Mouse (Mus musculus) neural tube, embryonic 13.5 days (tissue): Measurements from ENCODE around the gene Gm20815. TPM values are rescaled to one million over a fixed set of nuclear protein-coding genes. Genes with fewer than 3 reads are reported as not detected.
"Not testable (repeated sequence)": the region's sequence is repeated elsewhere in the genome, so short reads cannot be mapped to it uniquely, and the experiment has no call there.

Experiments
- ATAC-seq: fragments of 200-750 bp; cut with Nextera tagmentation; 2 replicates; pipeline ENCODE4 v1.8.0; 2017; ENCODE audit warnings: low read depth, mild to moderate bottlenecking, moderate TSS enrichment, moderate library complexity
- H3K27ac ChIP-seq: fragments of 300-500 bp; sonication (generic); replicated peaks from 2 replicates; pipeline ENCODE4 v1.5.1; 2015; ENCODE audit warnings: moderate library complexity, mild to moderate bottlenecking, inconsistent platforms
- H3K27me3 ChIP-seq: fragments of 300-500 bp; sonication (generic); 2 replicates; pipeline ENCODE4 v1.6.1; 2015; ENCODE audit warnings: mild to moderate bottlenecking, inconsistent platforms
- H3K36me3 ChIP-seq: fragments of 300-500 bp; sonication (generic); 2 replicates; pipeline ENCODE4 v1.6.1; 2015; ENCODE audit warnings: mild to moderate bottlenecking, inconsistent platforms
- H3K4me1 ChIP-seq: fragments of 300-500 bp; sonication (generic); replicated peaks from 2 replicates; pipeline ENCODE4 v1.6.1; 2015; ENCODE audit warnings: inconsistent platforms
- H3K4me2 ChIP-seq: fragments of 300-500 bp; sonication (generic); 2 replicates; pipeline ENCODE4 v1.6.1; 2015; ENCODE audit warnings: inconsistent platforms, mild to moderate bottlenecking, moderate library complexity
- H3K4me3 ChIP-seq: fragments of 300-500 bp; sonication (generic); 2 replicates; pipeline ENCODE4 v1.5.1; 2015; ENCODE audit warnings: mild to moderate bottlenecking, inconsistent platforms
- H3K9ac ChIP-seq: fragments of 300-500 bp; sonication (generic); 2 replicates; pipeline ENCODE4 v1.6.1; 2015; ENCODE audit warnings: moderate library complexity, mild to moderate bottlenecking, inconsistent platforms
- H3K9me3 ChIP-seq: fragments of 300-500 bp; sonication (generic); 2 replicates; pipeline ENCODE4 v1.6.1; 2016; ENCODE audit warnings: inconsistent platforms
- WGBS: fragments of 180-500 bp; shearing (Covaris S2); methylation state at CpG from one replicate; pipeline ENCODE4 v1.1.7; 2015; 5-methylcytosine and 5-hydroxymethylcytosine counted together
- polyA plus RNA-seq: library from polyadenylated mRNA; unstranded; fragments of >200 nt; fragmentation: Nextera tagmentation; extraction: Ambion mirVana; gene quantifications from 2 replicates; pipeline ENCODE4 v1.2.1, GENCODE M21; 2015

The Gm20815 gene
- polyA plus RNA-seq: not detected in 2 replicates

DNA sequence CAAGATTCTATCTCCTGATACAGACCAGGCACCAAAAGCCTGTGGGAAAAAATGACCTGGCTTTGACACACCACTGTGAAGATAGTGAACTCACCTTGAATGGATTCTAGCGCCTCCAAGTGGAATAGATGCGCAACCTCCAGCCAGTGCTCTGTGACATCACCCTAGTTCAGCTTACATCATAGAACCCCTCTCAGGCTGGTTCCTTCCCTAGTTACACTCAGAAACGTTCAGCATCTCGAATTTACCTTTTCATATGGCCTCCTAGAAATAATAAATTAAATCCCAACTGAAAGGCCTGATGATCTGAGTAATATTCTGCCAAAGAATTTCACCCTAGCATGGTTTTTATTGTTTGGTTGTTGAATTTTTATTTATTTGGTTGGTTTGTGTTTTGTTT, at the start of gene Gm20815:
TSS of gene Gm20815 (minus strand) at position 101 of the 400 bp plus-strand sequence.
- H3K4me2 ChIP-seq, H3K36me3 ChIP-seq, H3K27ac ChIP-seq, H3K9me3 ChIP-seq, H3K4me1 ChIP-seq, H3K9ac ChIP-seq, ATAC-seq, H3K27me3 ChIP-seq, H3K4me3 ChIP-seq: not testable (repeated sequence)
- no CpG with 5 or more reads among the region's 4 CpGs for WGBS
